Mouse (Mus musculus): ENCODE measurements around the gene Map3k11. TPM values are rescaled to one million over a fixed set of nuclear protein-coding genes. Genes with fewer than 3 reads are reported as not detected.

The Map3k11 gene
- polyA plus RNA-seq, 1 experiment from 2014 or later, result 10.0 TPM

DNA sequence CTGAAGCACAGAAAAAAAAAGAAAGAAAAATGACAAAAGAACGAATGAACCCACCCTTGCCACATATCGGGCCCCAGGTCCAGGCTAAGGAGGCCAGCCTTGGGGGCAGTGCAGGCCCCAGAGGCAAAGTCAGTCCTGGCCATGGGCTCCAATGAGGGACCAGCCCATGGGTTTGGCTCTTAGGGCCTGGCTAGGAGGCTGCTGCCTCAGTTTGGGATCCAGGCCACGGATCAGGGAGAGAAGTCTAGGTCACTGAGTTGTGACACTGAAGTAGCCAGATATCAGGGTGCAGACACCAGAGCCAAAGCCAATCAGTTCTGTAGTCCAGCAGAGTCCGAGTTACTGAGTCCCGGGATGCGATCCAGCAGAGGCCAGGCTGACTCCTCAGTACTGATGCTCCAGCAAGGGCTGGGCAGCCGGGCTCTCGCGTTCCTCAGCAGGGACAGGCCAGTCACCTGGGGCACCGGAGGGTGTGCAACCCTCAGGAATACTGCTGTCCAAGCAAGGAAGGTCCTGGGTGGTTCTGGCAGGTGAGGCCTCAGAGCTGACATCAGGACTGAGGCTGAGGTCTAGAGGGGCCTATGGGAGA lies 23.8 kb upstream of the Map3k11 start:
- Histone ChIP-seq H3K36me3 (ENCODE audit: control insufficient read depth, insufficient read depth) (peaks cover 10% of the 10 kb centered on the region; the same call in 1 of the 2 replicates), H3K4me2 (ENCODE audit: low read length) (no peak overlapping the region), H3K4me3 (replicated peaks; ENCODE audit: low read length) (no peak overlapping the region), H3K27ac (ENCODE audit: low read length) (no peak overlapping the region), H3K27me3 (replicated peaks; ENCODE audit: control insufficient read depth, insufficient read depth, low read length) (no peaks in the 10 kb centered on the region), H3K4me1 (replicated peaks; ENCODE audit: control insufficient read depth, insufficient read depth, low read length) (peaks cover 9% of the 10 kb centered on the region), H3K9me3 (ENCODE audit: control insufficient read depth, low read length) (no peaks in the 10 kb centered on the region), H3K9ac (replicated peaks; ENCODE audit: low read depth, low read length) (no peak overlapping the region)
- 93% methylated on average over 10 of the region's 10 CpGs for WGBS
- ATAC-seq, result no peak

DNA sequence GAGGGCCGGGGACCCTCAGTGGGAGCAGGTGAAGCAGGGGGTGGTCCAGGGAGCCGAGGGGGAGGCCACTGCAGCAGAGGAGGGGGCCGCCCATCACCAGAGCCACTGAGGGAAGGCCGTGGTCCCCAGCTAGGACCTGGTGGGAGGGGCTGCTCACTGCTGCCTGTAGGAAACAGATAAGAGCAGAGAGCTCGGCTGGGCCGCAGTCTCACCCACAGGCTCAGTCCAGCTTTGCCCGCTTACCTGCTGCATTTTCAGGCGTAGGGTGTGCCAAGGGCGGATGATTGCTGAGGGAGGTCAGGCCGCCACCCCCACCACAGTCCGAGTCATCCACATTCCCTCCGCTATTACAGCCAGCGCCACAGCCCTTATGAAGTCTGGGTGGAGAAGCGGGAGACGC lies 23.1 kb upstream of the Map3k11 start:
- Histone ChIP-seq H3K9ac (replicated peaks; ENCODE audit: low read depth, low read length) (no peak overlapping the region), H3K9me3 (ENCODE audit: control insufficient read depth, low read length) (no peaks in the 10 kb centered on the region), H3K27ac (ENCODE audit: low read length) (no peak overlapping the region), H3K4me1 (replicated peaks; ENCODE audit: control insufficient read depth, insufficient read depth, low read length) (peaks cover 9% of the 10 kb centered on the region), H3K4me2 (ENCODE audit: low read length) (no peak overlapping the region), H3K36me3 (ENCODE audit: control insufficient read depth, insufficient read depth) (peaks cover 12% of the 10 kb centered on the region), H3K27me3 (replicated peaks; ENCODE audit: control insufficient read depth, insufficient read depth, low read length) (no peaks in the 10 kb centered on the region), H3K4me3 (replicated peaks; ENCODE audit: low read length) (no peak overlapping the region)
- WGBS, result 91% methylated on average over 15 of the region's 15 CpGs
- ATAC-seq, result no peak

DNA sequence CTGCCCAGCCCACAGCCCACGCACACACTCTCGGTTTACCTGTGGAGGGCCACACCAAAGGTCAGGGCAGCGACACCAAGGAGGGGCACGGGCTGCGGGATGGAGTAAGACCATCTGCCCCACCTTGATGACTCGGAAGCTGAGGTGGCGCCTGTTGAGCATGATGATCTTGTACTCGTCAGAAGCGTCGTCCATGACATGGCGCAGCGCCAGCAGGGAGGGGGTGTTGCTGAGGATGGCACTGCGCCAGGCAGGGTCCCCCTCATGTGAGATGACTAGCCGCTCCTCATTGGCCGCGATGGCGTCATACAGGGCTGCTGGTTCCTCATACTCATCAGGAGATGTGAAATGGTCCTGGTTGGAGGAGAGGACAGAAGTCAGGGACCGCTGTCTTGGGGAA lies 22.2 kb upstream of the Map3k11 start:
- H3K36me3 ChIP-seq (ENCODE audit: control insufficient read depth, insufficient read depth), result peaks cover 18% of the 10 kb centered on the region
- ATAC-seq, result no peak
- WGBS, result 85% methylated on average over 18 of the region's 18 CpGs
- H3K27me3 ChIP-seq (replicated peaks; ENCODE audit: control insufficient read depth, insufficient read depth, low read length), result no peaks in the 10 kb centered on the region
- H3K27ac ChIP-seq (ENCODE audit: low read length), result no peak overlapping the region
- H3K9ac ChIP-seq (replicated peaks; ENCODE audit: low read depth, low read length), result no peak overlapping the region
- H3K9me3 ChIP-seq (ENCODE audit: control insufficient read depth, low read length), result no peaks in the 10 kb centered on the region
- H3K4me3 ChIP-seq (replicated peaks; ENCODE audit: low read length), result no peak overlapping the region
- no peak overlapping the region for H3K4me2 ChIP-seq (ENCODE audit: low read length)
- peaks cover 9% of the 10 kb centered on the region for H3K4me1 ChIP-seq (replicated peaks; ENCODE audit: control insufficient read depth, insufficient read depth, low read length)

DNA sequence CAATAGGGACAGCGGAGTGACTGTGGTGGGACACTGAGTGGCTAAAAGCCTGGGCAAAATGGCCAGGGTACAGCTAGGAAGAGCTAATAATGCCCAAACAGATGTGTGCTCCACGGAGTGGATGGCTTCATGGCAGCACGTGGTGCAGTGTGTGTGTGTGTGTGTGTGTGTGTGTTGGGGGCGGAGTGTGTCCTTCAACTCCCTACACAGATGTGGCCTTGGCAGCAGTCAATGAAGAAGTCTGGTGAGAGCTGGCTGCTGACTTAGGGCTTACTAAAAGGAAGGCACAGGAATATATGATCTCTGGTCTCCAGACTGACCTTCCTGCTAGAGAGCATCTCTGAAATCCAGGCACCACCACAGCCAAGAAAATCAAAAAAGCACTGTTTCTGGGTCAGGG lies 20.2 kb upstream of the Map3k11 start:
- Histone ChIP-seq H3K4me3 (replicated peaks; ENCODE audit: low read length) (no peak overlapping the region), H3K9ac (replicated peaks; ENCODE audit: low read depth, low read length) (no peak overlapping the region), H3K4me1 (replicated peaks; ENCODE audit: control insufficient read depth, insufficient read depth, low read length) (peaks cover 4% of the 10 kb centered on the region), H3K27me3 (replicated peaks; ENCODE audit: control insufficient read depth, insufficient read depth, low read length) (no peaks in the 10 kb centered on the region), H3K27ac (ENCODE audit: low read length) (no peak overlapping the region), H3K36me3 (ENCODE audit: control insufficient read depth, insufficient read depth) (peaks cover 23% of the 10 kb centered on the region), H3K4me2 (ENCODE audit: low read length) (no peak overlapping the region), H3K9me3 (ENCODE audit: control insufficient read depth, low read length) (no peaks in the 10 kb centered on the region)
- WGBS, result 94% methylated on average over 4 of the region's 4 CpGs
- ATAC-seq, result no peak

DNA sequence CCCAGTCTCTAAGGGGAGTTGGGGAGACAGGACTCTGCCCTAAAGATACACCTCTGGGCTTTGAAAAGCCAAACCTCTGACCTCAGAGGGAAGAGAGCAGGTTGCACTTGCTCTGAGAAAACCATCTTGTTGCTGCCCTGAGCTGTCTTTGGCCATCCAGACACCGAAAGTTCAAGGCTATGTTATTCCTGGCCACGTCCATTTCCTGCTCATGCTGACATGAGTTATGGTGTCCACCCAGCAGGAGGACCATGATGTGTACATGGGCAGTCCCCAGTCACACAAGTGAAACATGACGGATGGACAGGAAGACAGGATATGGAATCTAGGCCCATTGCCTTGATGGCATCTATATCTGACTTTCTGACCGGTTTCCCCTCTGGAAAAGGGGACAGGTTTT lies 8.1 kb upstream of the Map3k11 start:
- no peaks in the 10 kb centered on the region for H3K4me1 ChIP-seq (replicated peaks; ENCODE audit: control insufficient read depth, insufficient read depth, low read length)
- H3K9ac ChIP-seq (replicated peaks; ENCODE audit: low read depth, low read length), result no peak overlapping the region
- no peaks in the 10 kb centered on the region for H3K27me3 ChIP-seq (replicated peaks; ENCODE audit: control insufficient read depth, insufficient read depth, low read length)
- H3K4me3 ChIP-seq (replicated peaks; ENCODE audit: low read length), result no peak overlapping the region
- ATAC-seq, result no peak
- no peak overlapping the region for H3K4me2 ChIP-seq (ENCODE audit: low read length)
- 92% methylated on average over 4 of the region's 4 CpGs for WGBS
- no peak overlapping the region for H3K27ac ChIP-seq (ENCODE audit: low read length)
- no peaks in the 10 kb centered on the region for H3K9me3 ChIP-seq (ENCODE audit: control insufficient read depth, low read length)
- peaks cover 51% of the 10 kb centered on the region for H3K36me3 ChIP-seq (ENCODE audit: control insufficient read depth, insufficient read depth)

DNA sequence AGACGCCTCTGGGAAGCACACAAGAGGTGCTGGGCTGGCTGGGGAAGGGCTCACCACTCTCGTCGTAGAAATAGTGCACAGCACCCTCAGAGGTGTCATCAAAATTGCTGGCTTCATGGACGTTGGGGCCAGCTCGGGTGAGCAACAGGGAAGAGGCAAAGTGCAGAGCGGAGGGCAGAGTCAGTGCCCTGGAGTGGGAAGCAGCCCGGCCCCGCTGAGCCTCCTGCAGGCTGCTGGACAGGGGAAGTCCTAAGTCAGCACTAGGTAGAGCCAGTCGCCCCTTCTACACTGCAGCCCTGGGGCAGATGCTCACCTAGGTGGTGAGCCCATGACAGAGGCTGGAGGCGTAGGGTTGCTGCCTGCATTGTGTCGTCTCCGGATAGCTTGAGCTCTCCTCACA lies 4.3 kb upstream of the Map3k11 start:
- ATAC-seq, result no peak
- 91% methylated on average over 12 of the region's 12 CpGs for WGBS
- Histone ChIP-seq H3K4me2 (ENCODE audit: low read length) (no peak overlapping the region), H3K9me3 (ENCODE audit: control insufficient read depth, low read length) (no peaks in the 10 kb centered on the region), H3K4me3 (replicated peaks; ENCODE audit: low read length) (no peak overlapping the region), H3K36me3 (ENCODE audit: control insufficient read depth, insufficient read depth) (peaks cover 40% of the 10 kb centered on the region), H3K9ac (replicated peaks; ENCODE audit: low read depth, low read length) (no peak overlapping the region), H3K4me1 (replicated peaks; ENCODE audit: control insufficient read depth, insufficient read depth, low read length) (peaks cover 11% of the 10 kb centered on the region), H3K27ac (ENCODE audit: low read length) (no peak overlapping the region), H3K27me3 (replicated peaks; ENCODE audit: control insufficient read depth, insufficient read depth, low read length) (no peaks in the 10 kb centered on the region)

DNA sequence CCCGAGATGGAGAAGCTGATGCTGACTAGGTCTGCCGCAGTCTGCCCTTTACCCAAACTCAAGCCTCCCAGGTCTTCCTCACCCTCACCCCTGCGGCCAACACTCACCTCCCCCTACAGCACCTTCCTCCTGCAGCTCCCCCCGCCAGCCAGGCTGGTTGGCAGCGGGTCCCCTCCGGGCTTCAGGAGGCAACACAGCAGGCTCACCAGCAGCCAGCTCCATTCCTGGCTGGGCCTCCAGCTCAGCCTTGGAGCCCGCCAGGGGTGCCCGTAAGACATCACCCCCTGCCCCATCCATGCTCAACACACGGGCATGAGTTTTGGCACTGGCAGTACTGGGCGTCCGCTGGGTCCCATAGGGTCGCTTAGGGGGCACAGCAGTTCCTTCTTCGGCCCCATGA lies 3.6 kb upstream of the Map3k11 start:
- Histone ChIP-seq H3K9me3 (ENCODE audit: control insufficient read depth, low read length) (no peaks in the 10 kb centered on the region), H3K9ac (replicated peaks; ENCODE audit: low read depth, low read length) (no peak overlapping the region), H3K4me3 (replicated peaks; ENCODE audit: low read length) (no peak overlapping the region), H3K27ac (ENCODE audit: low read length) (no peak overlapping the region), H3K4me1 (replicated peaks; ENCODE audit: control insufficient read depth, insufficient read depth, low read length) (peaks cover 18% of the 10 kb centered on the region), H3K27me3 (replicated peaks; ENCODE audit: control insufficient read depth, insufficient read depth, low read length) (no peaks in the 10 kb centered on the region), H3K36me3 (ENCODE audit: control insufficient read depth, insufficient read depth) (peaks cover 38% of the 10 kb centered on the region), H3K4me2 (ENCODE audit: low read length) (no peak overlapping the region)
- WGBS, result 89% methylated on average over 13 of the region's 13 CpGs
- ATAC-seq, result no peak

DNA sequence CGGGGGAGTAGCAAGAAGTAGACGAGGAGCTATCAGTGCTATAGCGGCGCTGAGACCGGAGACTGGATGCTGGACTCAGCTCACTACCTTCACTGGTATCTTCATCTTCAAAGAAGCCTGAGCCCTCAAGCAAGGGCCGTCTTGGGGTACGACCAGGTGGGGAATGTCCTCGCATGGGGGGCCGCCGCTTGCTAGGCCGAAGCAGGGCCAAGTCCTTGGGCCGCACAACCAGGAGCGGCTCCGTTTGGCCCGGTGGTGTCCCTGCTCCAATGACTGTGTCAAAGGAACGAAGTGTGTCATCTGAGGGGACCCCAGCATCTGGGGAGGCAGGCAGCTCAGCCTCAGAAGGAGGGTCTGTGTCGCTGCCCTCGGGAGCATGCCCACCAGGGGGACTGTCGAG lies 3.1 kb upstream of the Map3k11 start:
- Histone ChIP-seq H3K9ac (replicated peaks; ENCODE audit: low read depth, low read length) (no peak overlapping the region), H3K27me3 (replicated peaks; ENCODE audit: control insufficient read depth, insufficient read depth, low read length) (no peaks in the 10 kb centered on the region), H3K4me3 (replicated peaks; ENCODE audit: low read length) (no peak overlapping the region), H3K9me3 (ENCODE audit: control insufficient read depth, low read length) (no peaks in the 10 kb centered on the region), H3K4me1 (replicated peaks; ENCODE audit: control insufficient read depth, insufficient read depth, low read length) (peaks cover 23% of the 10 kb centered on the region), H3K27ac (ENCODE audit: low read length) (no peak overlapping the region), H3K4me2 (ENCODE audit: low read length) (no peak overlapping the region), H3K36me3 (ENCODE audit: control insufficient read depth, insufficient read depth) (peaks cover 36% of the 10 kb centered on the region)
- WGBS, result 93% methylated on average over 19 of the region's 19 CpGs
- no peak for ATAC-seq

DNA sequence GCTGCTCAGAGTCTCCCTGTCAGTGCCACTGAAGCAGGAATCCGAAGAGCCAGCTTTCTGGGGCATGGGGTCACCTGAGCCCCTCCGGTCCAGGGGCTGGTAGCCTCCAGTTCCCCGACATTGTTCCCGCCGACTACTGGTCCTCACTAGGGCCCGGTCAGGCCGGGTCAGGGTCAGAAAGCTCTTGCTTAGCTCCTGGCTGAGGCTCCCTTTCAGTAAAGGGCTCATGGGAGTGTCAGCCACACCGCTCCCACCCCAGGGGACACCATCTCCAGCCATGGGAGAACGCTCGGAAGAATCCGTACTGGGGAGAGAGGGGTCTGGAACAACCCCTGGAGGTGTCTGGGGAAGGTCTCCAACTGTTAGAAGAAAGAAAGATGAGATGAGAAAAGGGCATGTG lies 2.7 kb upstream of the Map3k11 start:
- WGBS, result 97% methylated on average over 11 of the region's 11 CpGs
- Histone ChIP-seq H3K4me3 (replicated peaks; ENCODE audit: low read length) (no peak overlapping the region), H3K27ac (ENCODE audit: low read length) (no peak overlapping the region), H3K36me3 (ENCODE audit: control insufficient read depth, insufficient read depth) (peaks cover 33% of the 10 kb centered on the region), H3K9ac (replicated peaks; ENCODE audit: low read depth, low read length) (no peak overlapping the region), H3K9me3 (ENCODE audit: control insufficient read depth, low read length) (no peaks in the 10 kb centered on the region), H3K4me1 (replicated peaks; ENCODE audit: control insufficient read depth, insufficient read depth, low read length) (peaks cover 27% of the 10 kb centered on the region), H3K4me2 (ENCODE audit: low read length) (no peak overlapping the region), H3K27me3 (replicated peaks; ENCODE audit: control insufficient read depth, insufficient read depth, low read length) (no peaks in the 10 kb centered on the region)
- no peak for ATAC-seq

DNA sequence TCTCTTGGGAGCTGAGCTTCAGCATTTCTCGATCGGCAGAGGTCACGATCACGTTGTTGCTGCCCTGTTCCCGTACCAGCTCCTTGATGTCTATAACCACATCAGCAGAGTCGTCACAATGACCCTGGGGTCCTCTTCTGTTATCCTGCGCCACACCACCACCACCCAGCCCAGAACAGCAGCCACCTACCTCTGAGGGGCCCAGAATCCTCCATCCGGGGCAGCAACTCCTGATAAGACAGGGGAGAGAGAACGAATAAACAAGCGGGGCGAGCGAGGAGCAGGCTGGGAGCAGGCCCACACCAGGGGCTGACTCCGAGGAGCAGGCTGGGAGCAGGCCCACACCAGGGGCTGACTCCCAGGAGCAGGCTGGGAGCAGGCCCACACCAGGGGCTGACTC lies 2.1 kb upstream of the Map3k11 start:
- Histone ChIP-seq H3K27ac (ENCODE audit: low read length) (no peak overlapping the region), H3K4me3 (replicated peaks; ENCODE audit: low read length) (no peak overlapping the region), H3K9me3 (ENCODE audit: control insufficient read depth, low read length) (no peaks in the 10 kb centered on the region), H3K9ac (replicated peaks; ENCODE audit: low read depth, low read length) (no peak overlapping the region), H3K36me3 (ENCODE audit: control insufficient read depth, insufficient read depth) (peaks cover 28% of the 10 kb centered on the region), H3K4me1 (replicated peaks; ENCODE audit: control insufficient read depth, insufficient read depth, low read length) (peaks cover 32% of the 10 kb centered on the region), H3K27me3 (replicated peaks; ENCODE audit: control insufficient read depth, insufficient read depth, low read length) (no peaks in the 10 kb centered on the region), H3K4me2 (ENCODE audit: low read length) (no peak overlapping the region)
- ATAC-seq, result no peak
- WGBS, result 95% methylated on average over 13 of the region's 13 CpGs
